Mouse (Mus musculus) testis, adult 2 months (tissue): Measurements from ENCODE around the gene Rep15.

Source experiments
- CTCF ChIP-seq: fragments of 200-500 bp; IDR thresholded peaks from 2 replicates; pipeline ENCODE4 v1.5.1; 2012; ENCODE audit warnings: low read depth, mild to moderate bottlenecking, inconsistent platforms, low read length, moderate library complexity; ENCODE audit not compliant: control insufficient read depth, insufficient read depth, insufficient replicate concordance
- POLR2A ChIP-seq: fragments of 200-500 bp; IDR thresholded peaks from 2 replicates; pipeline ENCODE4 v1.6.1; 2012; ENCODE audit warnings: low read depth, mild to moderate bottlenecking, inconsistent platforms, low read length, moderate library complexity; ENCODE audit not compliant: control insufficient read depth

DNA sequence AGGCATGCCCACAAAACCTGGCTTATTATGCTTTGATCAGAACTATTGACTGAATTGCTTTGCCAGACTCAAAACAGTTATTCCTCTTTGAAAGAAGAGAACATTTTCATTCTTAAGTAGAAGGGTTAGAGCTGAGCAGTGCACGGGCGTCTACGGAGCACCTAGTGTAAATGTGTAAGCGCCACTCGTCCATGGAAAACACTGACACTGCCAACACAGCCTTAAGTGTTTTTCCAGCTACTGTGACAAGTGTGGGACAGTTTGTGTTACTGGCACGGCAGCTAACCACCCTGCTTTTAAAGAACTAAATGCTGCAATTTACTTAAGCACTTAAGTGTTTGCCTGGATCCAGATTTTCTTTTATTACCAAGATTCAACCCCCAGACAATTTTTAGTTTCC is 20.4 kb upstream of the Rep15 start:
- TF ChIP-seq POLR2A: no peak
- no peak for TF ChIP-seq CTCF
